8 mouse cellular contexts compared by ENCODE assay signal in the genomic region with DNA sequence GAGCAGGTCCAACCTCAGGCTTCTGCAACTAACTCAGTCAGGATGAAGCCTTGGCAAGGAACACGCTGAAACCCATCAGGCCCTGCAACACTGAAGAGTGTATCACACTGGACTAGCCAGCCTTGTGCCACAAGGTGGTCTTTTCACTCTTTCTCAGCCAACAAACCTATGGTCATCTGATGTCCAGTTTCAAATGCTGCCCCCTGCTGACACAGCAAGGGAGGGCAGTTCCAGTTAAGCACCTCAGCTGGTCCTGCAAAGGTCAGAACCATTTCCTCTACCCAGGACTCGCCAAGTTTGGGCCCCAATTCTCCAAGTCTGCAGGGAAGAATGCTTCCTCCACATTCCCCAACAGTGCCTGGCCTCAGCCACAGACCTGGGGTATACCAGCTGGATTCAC. TPM values are rescaled to one million over a fixed set of nuclear protein-coding genes. Genes with fewer than 3 reads are reported as not detected.
DNase-seq lines count a peak whose midpoint lies in the region; ATAC-seq and TF ChIP-seq lines count a peak whose summit lies in the region.

No protein-coding gene starts in this region.

- no peak overlapping the region for H3K4me3 ChIP-seq in G1E (ENCODE audit: low read depth, low read length)
- peak overlapping the region; percentile 86 for H3K4me3 ChIP-seq in embryonic facial prominence, embryonic 12.5 days
- peak overlapping the region; percentile 69 for H3K4me3 ChIP-seq in hindbrain, embryonic 16.5 days (ENCODE audit: low read length)
- H3K4me3 ChIP-seq in liver, embryonic 12.5 days = peak overlapping the region; percentile 90; the same call in 1 of the 2 replicates
- H3K4me3 ChIP-seq in neural tube, embryonic 11.5 days (ENCODE audit: low read depth, low read length) = peak overlapping the region; percentile 94; the same call in 1 of the 2 replicates

- peak; percentile 59 for TF ChIP-seq CTCF in G1E (IDR thresholded peaks at IDR 0.05; ENCODE audit: low read depth, low read length)

- peaks cover 70% of the 10 kb centered on the region for H3K4me1 ChIP-seq in G1E (ENCODE audit: insufficient read depth, low read depth, low read length)
- peaks cover 25% of the 10 kb centered on the region for H3K4me1 ChIP-seq in embryonic facial prominence, embryonic 12.5 days
- H3K4me1 ChIP-seq in hindbrain, embryonic 16.5 days (ENCODE audit: control insufficient read depth, insufficient read depth, low read depth, low read length) = peaks cover 31% of the 10 kb centered on the region
- H3K4me1 ChIP-seq in liver, embryonic 12.5 days = peaks cover 76% of the 10 kb centered on the region
- H3K4me1 ChIP-seq in neural tube, embryonic 11.5 days (ENCODE audit: control insufficient read depth, insufficient read depth, low read length) = peaks cover 16% of the 10 kb centered on the region

- peak overlapping the region; percentile 97 for H3K9ac ChIP-seq in embryonic facial prominence, embryonic 12.5 days
- peak overlapping the region; percentile 95 for H3K9ac ChIP-seq in hindbrain, embryonic 16.5 days (ENCODE audit: low read depth, low read length)
- peak overlapping the region; percentile 94; the same call in 1 of the 2 replicates for H3K9ac ChIP-seq in liver, embryonic 12.5 days
- H3K9ac ChIP-seq in neural tube, embryonic 11.5 days (ENCODE audit: low read length) = no peak overlapping the region

- no peaks in the 10 kb centered on the region; the same call in 1 of the 2 replicates for H3K27me3 ChIP-seq in G1E (ENCODE audit: insufficient read depth, low read length)
- no peaks in the 10 kb centered on the region for H3K27me3 ChIP-seq in embryonic facial prominence, embryonic 12.5 days
- no peaks in the 10 kb centered on the region for H3K27me3 ChIP-seq in hindbrain, embryonic 16.5 days (replicated peaks; ENCODE audit: control insufficient read depth, insufficient read depth, low read length)
- H3K27me3 ChIP-seq in liver, embryonic 12.5 days (replicated peaks) = no peaks in the 10 kb centered on the region
- H3K27me3 ChIP-seq in neural tube, embryonic 11.5 days (ENCODE audit: control insufficient read depth, insufficient read depth, low read length) = no peaks in the 10 kb centered on the region

- peak; percentile 52 to 61 for DNase-seq in cerebellum, adult 18-20 months
- DNase-seq in G1E (ENCODE audit: low spot score) = no peak
- peak; percentile 54 for DNase-seq in neural tube, embryonic 11.5 days (ENCODE audit: low spot score)
- no peak for DNase-seq in layer of hippocampus, postnatal 36 days

- no peak for ATAC-seq in cerebellum, adult (ENCODE audit: insufficient number of reproducible peaks, low FRiP score, low TSS enrichment)
- ATAC-seq in G1E (ENCODE audit: extremely low read depth, insufficient number of reproducible peaks, low FRiP score, poor library complexity, severe bottlenecking) = no peak
- ATAC-seq in embryonic facial prominence, embryonic 12.5 days (ENCODE audit: insufficient number of reproducible peaks, insufficient read depth, low FRiP score, low TSS enrichment) = no peak
- ATAC-seq in hindbrain, embryonic 16.5 days = no peak
- no peak for ATAC-seq in liver, embryonic 12.5 days
- no peak for ATAC-seq in neural tube, embryonic 11.5 days (ENCODE audit: insufficient read depth, low FRiP score, low TSS enrichment)

- no peak overlapping the region for H3K27ac ChIP-seq in embryonic facial prominence, embryonic 12.5 days
- no peak overlapping the region for H3K27ac ChIP-seq in hindbrain, embryonic 16.5 days (ENCODE audit: low read depth, low read length)
- H3K27ac ChIP-seq in liver, embryonic 12.5 days = peak overlapping the region; percentile 92
- no peak overlapping the region for H3K27ac ChIP-seq in neural tube, embryonic 11.5 days (ENCODE audit: low read depth, low read length)

- 46% methylated on average over 2 of the region's 2 CpGs for WGBS in embryonic facial prominence, embryonic 12.5 days
- 39% methylated on average over 2 of the region's 2 CpGs for WGBS in hindbrain, embryonic 16.5 days
- 61% methylated on average over 2 of the region's 2 CpGs for WGBS in liver, embryonic 12.5 days (ENCODE audit: insufficient replicate concordance)
- WGBS in neural tube, embryonic 11.5 days = 42% methylated on average over 2 of the region's 2 CpGs

- no peaks in the 10 kb centered on the region for H3K9me3 ChIP-seq in G1E (replicated peaks)
- H3K9me3 ChIP-seq in embryonic facial prominence, embryonic 12.5 days = no peaks in the 10 kb centered on the region
- H3K9me3 ChIP-seq in hindbrain, embryonic 16.5 days (ENCODE audit: control insufficient read depth, low read length) = no peaks in the 10 kb centered on the region
- H3K9me3 ChIP-seq in liver, embryonic 12.5 days (replicated peaks) = no peaks in the 10 kb centered on the region
- H3K9me3 ChIP-seq in neural tube, embryonic 11.5 days (ENCODE audit: control insufficient read depth, low read length) = no peaks in the 10 kb centered on the region

- peaks cover 71% of the 10 kb centered on the region for H3K36me3 ChIP-seq in G1E (replicated peaks)
- peaks cover 47% of the 10 kb centered on the region for H3K36me3 ChIP-seq in embryonic facial prominence, embryonic 12.5 days
- peaks cover 39% of the 10 kb centered on the region for H3K36me3 ChIP-seq in hindbrain, embryonic 16.5 days (ENCODE audit: control insufficient read depth, insufficient read depth, low read length)
- peaks cover 52% of the 10 kb centered on the region for H3K36me3 ChIP-seq in liver, embryonic 12.5 days
- peaks cover 33% of the 10 kb centered on the region for H3K36me3 ChIP-seq in neural tube, embryonic 11.5 days (ENCODE audit: control insufficient read depth, insufficient read depth, low read length)

- H3K4me2 ChIP-seq in embryonic facial prominence, embryonic 12.5 days (replicated peaks) = peak overlapping the region; percentile 80
- H3K4me2 ChIP-seq in hindbrain, embryonic 16.5 days (ENCODE audit: low read length) = peak overlapping the region; percentile 77
- peak overlapping the region; percentile 81 for H3K4me2 ChIP-seq in liver, embryonic 12.5 days
- peak overlapping the region; percentile 75 for H3K4me2 ChIP-seq in neural tube, embryonic 11.5 days (ENCODE audit: low read depth)

RNA-seq across cellular contexts. Expression of a gene that starts 8.5 kb away (rescaled TPM):
- total RNA-seq in G1E (2014; fragmentation: Nextera tagmentation) = 81.9 and 86.2 TPM in 2 replicates
- 12.3 and 13.5 TPM in 2 replicates for total RNA-seq in G1E (2017)
- 304 and 332 TPM in 2 replicates for polyA plus RNA-seq in G1E (2012)
- polyA plus RNA-seq in embryonic facial prominence, embryonic 12.5 days (2016; fragmentation: Nextera tagmentation; extraction: Ambion mirVana) = 58.0 and 65.3 TPM in 2 replicates
- polyA plus RNA-seq in hindbrain, embryonic 16.5 days (2015; fragmentation: Nextera tagmentation; extraction: Ambion mirVana) = 56.4 and 64.8 TPM in 2 replicates
- 36.8 and 38.4 TPM in 2 replicates for polyA plus RNA-seq in liver, embryonic 12.5 days (2016; fragmentation: Nextera tagmentation; extraction: Ambion mirVana)
- polyA plus RNA-seq in neural tube, embryonic 11.5 days (2014; fragmentation: Nextera tagmentation; extraction: Ambion mirVana) = 126 and 130 TPM in 2 replicates
- 100 to 1,000 TPM; 157 to 161 TPM for total RNA-seq in layer of hippocampus, postnatal 36 days (2021)

RNA-seq across cellular contexts. Expression of a gene that starts 16.1 kb away (rescaled TPM):
- not detected in 2 replicates for total RNA-seq in G1E (2014; fragmentation: Nextera tagmentation)
- total RNA-seq in G1E (2017) = not detected in 2 replicates
- polyA plus RNA-seq in G1E (2012) = not detected in 2 replicates
- 0.05 and 0.06 TPM in 2 replicates for polyA plus RNA-seq in embryonic facial prominence, embryonic 12.5 days (2016; fragmentation: Nextera tagmentation; extraction: Ambion mirVana)
- polyA plus RNA-seq in hindbrain, embryonic 16.5 days (2015; fragmentation: Nextera tagmentation; extraction: Ambion mirVana) = 0.16 and 0.21 TPM in 2 replicates
- 7.7 and 9.9 TPM in 2 replicates for polyA plus RNA-seq in liver, embryonic 12.5 days (2016; fragmentation: Nextera tagmentation; extraction: Ambion mirVana)
- 0.07 and 0.15 TPM in 2 replicates for polyA plus RNA-seq in neural tube, embryonic 11.5 days (2014; fragmentation: Nextera tagmentation; extraction: Ambion mirVana)
- total RNA-seq in layer of hippocampus, postnatal 36 days (2021) = under 1 TPM in 1 of 2 experiments, not detected in 1; 0.22 TPM

Comparison
In these comparisons a context has a peak if more than half of its experiments do, and no peak if none do; other contexts are left out.
1. DNase-seq: peak in cerebellum, adult 18-20 months (2 of 2) and neural tube, embryonic 11.5 days (single experiment); none in G1E (single experiment) and layer of hippocampus, postnatal 36 days (0 of 2).
2. Peak in every context shown above with its lines, with median percentiles within 50 percentile points of each other: H3K4me2 ChIP-seq.